Mouse (Mus musculus): ENCODE data around the gene Cd2.

DNA sequence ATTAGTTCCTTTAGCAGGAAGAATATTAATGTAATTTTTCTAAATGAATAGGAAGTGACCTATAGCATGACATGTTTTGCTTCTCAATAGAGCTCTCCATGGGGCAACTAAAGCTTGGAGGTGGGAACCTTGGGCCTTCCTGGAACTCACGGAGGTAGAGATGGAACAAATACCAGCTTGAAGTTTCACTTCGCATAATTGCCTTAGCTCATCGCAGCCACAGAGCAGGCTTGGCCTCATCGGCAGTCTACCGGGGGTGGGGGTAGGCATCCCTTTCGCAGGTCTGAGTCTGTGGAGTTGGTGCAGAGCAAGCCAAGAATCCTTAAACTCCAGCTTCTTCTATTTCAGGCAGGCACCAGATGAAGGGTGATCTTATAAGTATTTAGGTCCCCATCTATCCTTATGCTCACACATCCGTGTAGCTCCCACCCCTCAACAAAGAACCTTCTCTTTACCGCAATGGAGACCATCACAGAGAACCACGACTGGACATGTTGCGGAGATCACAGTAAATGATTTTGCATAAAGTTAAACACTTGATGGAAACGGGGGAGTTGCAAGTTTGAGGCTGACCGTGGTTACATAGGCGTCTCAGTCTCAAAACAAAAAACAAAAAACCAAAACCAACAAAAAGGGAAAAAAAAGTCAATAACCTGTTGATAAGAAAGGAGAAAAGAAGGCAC is 58.7 kb downstream of the Cd2 start:
- TF ChIP-seq POLR2A (IDR thresholded peaks at IDR 0.05; ENCODE audit: low read depth, low read length) (no peak), CTCF (conservative IDR thresholded peaks at IDR 0.05; ENCODE audit: insufficient read depth, insufficient read length, low read depth, low read length) (no peak)
